Mouse (Mus musculus): ENCODE measurements at regions not wholly inside any gene's neighbourhood (a gene's known extent, or its start where the extent isn't known, plus 50 kb on each side); places are given as distances from the start of the nearest gene placed in this dataset.

GRCm38 (mm10) chr8:26268751-26269415, 149.5 kb downstream of the Gm45692 start:
- Histone ChIP-seq H3K9me3 (replicated peaks; ENCODE audit: low read length) (no peaks in the 10 kb centered on the region), H3K9ac (ENCODE audit: insufficient read depth, low read depth) (no peak overlapping the region), H3K4me1 (ENCODE audit: control insufficient read depth in 1 of 2, insufficient read depth in 2 of 2) (no peaks in the 10 kb centered on the region; a peak in 1 of 4 replicates), H3K4me2 (ENCODE audit: insufficient read depth, low read depth, poor library complexity, severe bottlenecking) (no peak overlapping the region), H3K27me3 (replicated peaks) (no peaks in the 10 kb centered on the region), H3K4me3 (replicated peaks in 1 of 3; ENCODE audit: low read depth in 2 of 3, low read length in 2 of 3, poor library complexity in 1 of 3) (no peak overlapping the region), H3K27ac (ENCODE audit: insufficient read depth, low read depth) (no peak overlapping the region), H3K36me3 (replicated peaks in 1 of 2; ENCODE audit: control insufficient read depth in 1 of 2, insufficient read depth in 1 of 2, low read length in 1 of 2) (no peaks in the 10 kb centered on the region), H3K79me2 (replicated peaks; ENCODE audit: control insufficient read depth, extremely low read depth, insufficient read depth, poor library complexity, severe bottlenecking) (no peaks in the 10 kb centered on the region)
- in situ Hi-C loops (cut with MboI; ENCODE audit: low pct_ligation_motif_present, low pct_unique_long_range_greater_than_20kb, low sequenced_read_pairs) = no loop called here
- TF ChIP-seq MXI1 (IDR thresholded peaks at IDR 0.05; ENCODE audit: low read depth, low read length) (no peak), NELFE (IDR thresholded peaks at IDR 0.05; ENCODE audit: low read depth, low read length) (no peak), SMC3 (IDR thresholded peaks at IDR 0.05; ENCODE audit: low read depth, low read length) (no peak), USF2 (conservative IDR thresholded peaks at IDR 0.05; ENCODE audit: low read depth, low read length) (no peak), KAT2A (IDR thresholded peaks at IDR 0.05; ENCODE audit: insufficient replicate concordance, low read length) (no peak), RAD21 (IDR thresholded peaks at IDR 0.05; ENCODE audit: low read depth, low read length) (no peak), ZMIZ1 (IDR thresholded peaks at IDR 0.05; ENCODE audit: low read depth, low read length) (no peak)
- no peak for DNase-seq (ENCODE audit: extremely low read depth)
- dilution Hi-C loops (cut with MboI; ENCODE audit: extremely low pct_ligation_motif_present, extremely low pct_unique_long_range_greater_than_20kb, low sequenced_read_pairs) = no loop called here

DNA sequence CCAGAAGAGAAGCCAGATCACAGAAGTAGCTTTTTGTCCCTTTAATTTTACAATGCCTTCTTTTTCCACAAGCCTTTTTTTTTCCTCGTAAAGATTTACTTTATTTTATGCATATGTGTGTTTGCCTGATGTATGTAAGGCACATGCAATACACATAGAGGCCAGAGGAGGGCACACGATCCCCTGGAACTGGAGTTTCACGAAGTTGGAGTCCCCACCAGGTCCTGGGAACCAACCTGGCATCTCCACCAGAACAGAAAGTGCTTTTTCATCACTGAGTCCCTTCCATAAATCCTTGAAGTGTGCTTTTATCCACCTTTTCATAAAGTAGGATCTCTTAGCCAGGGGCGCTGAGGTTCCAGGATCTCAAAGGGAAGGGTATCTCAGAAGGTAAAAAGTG, 152.8 kb downstream of the Gm45692 start:
- Histone ChIP-seq H3K9me3 (replicated peaks; ENCODE audit: low read length) (no peaks in the 10 kb centered on the region), H3K27ac (ENCODE audit: insufficient read depth, low read depth) (no peak overlapping the region), H3K9ac (ENCODE audit: insufficient read depth, low read depth) (no peak overlapping the region), H3K36me3 (replicated peaks in 1 of 2; ENCODE audit: control insufficient read depth in 1 of 2, insufficient read depth in 1 of 2, low read length in 1 of 2) (no peaks in the 10 kb centered on the region), H3K27me3 (replicated peaks) (no peaks in the 10 kb centered on the region), H3K4me3 (replicated peaks in 1 of 3; ENCODE audit: low read depth in 2 of 3, low read length in 2 of 3, poor library complexity in 1 of 3) (no peak overlapping the region), H3K4me1 (ENCODE audit: control insufficient read depth in 1 of 2, insufficient read depth in 2 of 2) (no peaks in the 10 kb centered on the region; a peak in 1 of 4 replicates), H3K79me2 (replicated peaks; ENCODE audit: control insufficient read depth, extremely low read depth, insufficient read depth, poor library complexity, severe bottlenecking) (no peaks in the 10 kb centered on the region), H3K4me2 (ENCODE audit: insufficient read depth, low read depth, poor library complexity, severe bottlenecking) (no peak overlapping the region)
- in situ Hi-C loops (cut with MboI; ENCODE audit: low pct_ligation_motif_present, low pct_unique_long_range_greater_than_20kb, low sequenced_read_pairs) (no loop called here), dilution Hi-C loops (cut with MboI; ENCODE audit: extremely low pct_ligation_motif_present, extremely low pct_unique_long_range_greater_than_20kb, low sequenced_read_pairs) (no loop called here)
- TF ChIP-seq MEF2A (IDR thresholded peaks at IDR 0.05; ENCODE audit: borderline replicate concordance, low read depth, low read length) (no peak), SMC3 (IDR thresholded peaks at IDR 0.05; ENCODE audit: low read depth, low read length) (peak; percentile 69), CTCF (conservative IDR thresholded peaks at IDR 0.05 in 1 of 2, IDR thresholded peaks at IDR 0.05 in 1 of 2; ENCODE audit: low read depth in 2 of 2, low read length in 2 of 2) (peak; percentile 73 to 74), RAD21 (IDR thresholded peaks at IDR 0.05; ENCODE audit: low read depth, low read length) (peak; percentile 75), IRF4 (IDR thresholded peaks at IDR 0.05; ENCODE audit: low read depth, low read length) (peak; percentile 20; the same call in 1 of the 2 replicates), ZKSCAN1 (IDR thresholded peaks at IDR 0.05; ENCODE audit: borderline replicate concordance, low read depth, low read length) (no peak), TCF12 (IDR thresholded peaks at IDR 0.05; ENCODE audit: low read depth, low read length) (no peak), ETS1 (conservative IDR thresholded peaks at IDR 0.05; ENCODE audit: low read depth, low read length) (no peak)
- peak; percentile 39 for DNase-seq (ENCODE audit: extremely low read depth)
